Mouse (Mus musculus): Measurements from ENCODE around the gene 6030452D12Rik.

DNA sequence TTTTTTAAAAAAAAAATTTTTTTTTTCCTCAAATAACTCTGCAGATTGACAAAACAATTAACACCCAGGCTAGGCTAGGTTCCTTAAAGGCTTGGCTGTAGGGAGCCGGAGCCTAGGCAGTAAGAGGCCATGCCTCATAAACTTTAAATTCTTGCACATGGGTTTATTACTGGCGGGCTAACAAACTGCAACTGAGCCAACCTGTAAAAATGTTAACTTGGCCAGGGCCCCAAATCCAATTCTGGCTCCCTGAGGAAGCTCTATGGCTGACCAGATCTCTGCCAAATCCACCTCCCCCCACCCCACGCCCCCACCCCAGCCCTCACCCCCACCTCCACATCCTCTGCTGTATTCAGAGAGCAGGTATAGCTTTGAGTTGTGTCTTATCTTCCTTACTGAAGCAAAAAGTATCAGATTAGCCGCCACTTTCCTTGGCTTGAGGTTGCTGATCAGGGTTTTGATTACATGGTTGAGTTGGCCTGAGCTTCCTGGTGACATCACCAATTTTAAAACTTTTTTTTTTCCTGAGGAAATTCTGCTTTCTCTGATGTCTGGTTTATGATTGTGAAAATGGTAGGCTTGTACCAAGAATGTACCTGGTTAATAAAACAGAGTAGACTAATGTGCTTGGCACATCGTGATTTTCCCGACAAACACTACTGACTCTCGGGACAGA lies 12.3 kb downstream of the 6030452D12Rik start:
- no peak for TF ChIP-seq TAL1 (conservative IDR thresholded peaks at IDR 0.05; ENCODE audit: low read depth, low read length)
- TF ChIP-seq CTCF (IDR thresholded peaks at IDR 0.05; ENCODE audit: low read depth, low read length), result no peak
- TF ChIP-seq GATA1 (IDR thresholded peaks at IDR 0.05; ENCODE audit: borderline replicate concordance, low read length), result no peak
